In genomic region chr11:87949990-87950389, GRCm38 (mm10) we compare ENCODE assay signal across 11 mouse cellular contexts. TPM values are rescaled to one million over a fixed set of nuclear protein-coding genes. Genes with fewer than 3 reads are reported as not detected.
DNase-seq lines count a peak whose midpoint lies in the region; ATAC-seq and TF ChIP-seq lines count a peak whose summit lies in the region.
"Had no signal": no experiment of that assay in that cellular context is flagged by ENCODE, and none has a peak within 500 bp of the region (broad histone marks: within the 10 kb centered on the region; RNA-seq: fewer than 3 reads in every experiment).

No protein-coding gene starts in this region.

- no peak overlapping the region for H3K4me3 ChIP-seq in cerebellum, adult 2 months (replicated peaks; ENCODE audit: insufficient read depth, low read depth, low read length)
- no peak overlapping the region for H3K4me3 ChIP-seq in liver, adult 2 months (ENCODE audit: insufficient read depth, low read depth, low read length)
- no peak overlapping the region for H3K4me3 ChIP-seq in liver, embryonic 12.5 days
- no peak overlapping the region for H3K4me3 ChIP-seq in E14TG2a.4 (replicated peaks; ENCODE audit: low read length)
- no peak overlapping the region for H3K4me3 ChIP-seq in embryonic facial prominence, embryonic 10.5 days
- H3K4me3 ChIP-seq: liver, embryonic 13.5 days; neural tube, embryonic 12.5 days had no signal

- no peaks in the 10 kb centered on the region for H3K79me2 ChIP-seq in liver, adult 2 months (ENCODE audit: control insufficient read depth, insufficient read depth, low read length)

- H3K36me3 ChIP-seq in liver, adult 2 months (ENCODE audit: control insufficient read depth, insufficient read depth, low read length) = no peaks in the 10 kb centered on the region
- no peaks in the 10 kb centered on the region for H3K36me3 ChIP-seq in liver, embryonic 12.5 days
- H3K36me3 ChIP-seq in E14TG2a.4 (ENCODE audit: insufficient read depth, low read length) = no peaks in the 10 kb centered on the region
- H3K36me3 ChIP-seq in embryonic facial prominence, embryonic 10.5 days (replicated peaks) = no peaks in the 10 kb centered on the region
- H3K36me3 ChIP-seq: liver, embryonic 13.5 days; neural tube, embryonic 12.5 days had no signal

- TF ChIP-seq POLR2A in cerebellum, adult 2 months (IDR thresholded peaks at IDR 0.05; ENCODE audit: borderline replicate concordance, insufficient read depth, low read length) = no peak
- no peak for TF ChIP-seq POLR2A in liver, adult 2 months (IDR thresholded peaks at IDR 0.05; ENCODE audit: extremely low read depth, insufficient read depth, low read length)

- intact Hi-C loops in left cerebral cortex, postnatal 4 days (cut with DNase I) = no loop called here

- H3K27me3 ChIP-seq in cerebellum, adult 2 months (ENCODE audit: control insufficient read depth, insufficient read depth, low read length) = no peaks in the 10 kb centered on the region
- H3K27me3 ChIP-seq in liver, adult 2 months (ENCODE audit: control insufficient read depth, insufficient read depth, low read length) = peaks cover 7% of the 10 kb centered on the region; the same call in 1 of the 2 replicates
- no peaks in the 10 kb centered on the region; the same call in 1 of the 2 replicates for H3K27me3 ChIP-seq in liver, embryonic 12.5 days (replicated peaks)
- H3K27me3 ChIP-seq in E14TG2a.4 (ENCODE audit: insufficient read depth, low read length) = no peaks in the 10 kb centered on the region
- 0 out of 2 replicates have a peak, but pooled peaks cover 3% of the 10 kb centered on the region for H3K27me3 ChIP-seq in embryonic facial prominence, embryonic 10.5 days (replicated peaks; ENCODE audit: low read depth, poor library complexity, severe bottlenecking)
- H3K27me3 ChIP-seq: neural tube, embryonic 12.5 days had no signal

- 0% methylated on average over 2 of the region's 2 CpGs for WGBS in cerebellum, adult 2 months
- WGBS in liver, adult 2 months = 4% methylated on average over 2 of the region's 2 CpGs
- WGBS in liver, embryonic 12.5 days (ENCODE audit: insufficient replicate concordance) = 2% methylated on average over 2 of the region's 2 CpGs
- WGBS in embryonic facial prominence, embryonic 10.5 days = 2% methylated on average over 2 of the region's 2 CpGs

- no peaks in the 10 kb centered on the region for H3K9me3 ChIP-seq in liver, embryonic 12.5 days (replicated peaks)
- no peaks in the 10 kb centered on the region for H3K9me3 ChIP-seq in E14TG2a.4 (ENCODE audit: low read length)
- no peaks in the 10 kb centered on the region for H3K9me3 ChIP-seq in embryonic facial prominence, embryonic 10.5 days
- H3K9me3 ChIP-seq: liver, embryonic 13.5 days; neural tube, embryonic 12.5 days had no signal

- no peaks in the 10 kb centered on the region for H3K4me1 ChIP-seq in cerebellum, adult 2 months (ENCODE audit: control insufficient read depth, insufficient read depth, low read length)
- H3K4me1 ChIP-seq in liver, adult 2 months (ENCODE audit: control insufficient read depth, insufficient read depth, low read length) = no peaks in the 10 kb centered on the region
- no peaks in the 10 kb centered on the region for H3K4me1 ChIP-seq in liver, embryonic 12.5 days
- H3K4me1 ChIP-seq in E14TG2a.4 (replicated peaks; ENCODE audit: low read depth, low read length) = no peaks in the 10 kb centered on the region
- no peaks in the 10 kb centered on the region for H3K4me1 ChIP-seq in embryonic facial prominence, embryonic 10.5 days
- H3K4me1 ChIP-seq: liver, embryonic 13.5 days; neural tube, embryonic 12.5 days had no signal

- H3K4me2 ChIP-seq in liver, embryonic 12.5 days = no peak overlapping the region
- H3K4me2 ChIP-seq: liver, embryonic 13.5 days; neural tube, embryonic 12.5 days had no signal

- no peak for ATAC-seq in liver, embryonic 12.5 days

- no peak overlapping the region for H3K9ac ChIP-seq in liver, adult 2 months (ENCODE audit: low read depth, low read length)
- no peak overlapping the region for H3K9ac ChIP-seq in liver, embryonic 12.5 days
- H3K9ac ChIP-seq: liver, embryonic 13.5 days; neural tube, embryonic 12.5 days had no signal

- no peak overlapping the region for H3K27ac ChIP-seq in cerebellum, adult 2 months (ENCODE audit: insufficient read depth, low read length)
- H3K27ac ChIP-seq in liver, adult 2 months (replicated peaks; ENCODE audit: insufficient read depth, low read depth, low read length) = no peak overlapping the region
- H3K27ac ChIP-seq in liver, embryonic 12.5 days = no peak overlapping the region
- no peak overlapping the region for H3K27ac ChIP-seq in embryonic facial prominence, embryonic 10.5 days (replicated peaks)
- H3K27ac ChIP-seq: liver, embryonic 13.5 days; neural tube, embryonic 12.5 days had no signal

- DNase-seq in cerebellum, adult 2 months = no peak
- DNase-seq in cerebellum, postnatal 4 days (ENCODE audit: low spot score in 2 of 2) = no peak
- DNase-seq in liver, adult 2 months (ENCODE audit: extremely low read depth, low read depth, low spot score) = no peak
- DNase-seq in embryonic facial prominence, embryonic 10.5 days (ENCODE audit: low spot score) = peak; percentile 40
- no peak for DNase-seq in left cerebral cortex, postnatal 4 days
- no peak for DNase-seq in kidney, adult 9 months
- DNase-seq: liver, embryonic 13.5 days had no signal

- peak; percentile 42; the same call in 1 of the 2 replicates for TF ChIP-seq CTCF in cerebellum, adult 2 months (IDR thresholded peaks at IDR 0.05; ENCODE audit: borderline replicate concordance, insufficient read depth, low read depth, low read length)
- TF ChIP-seq CTCF in liver, adult 2 months (IDR thresholded peaks at IDR 0.05; ENCODE audit: low read depth, low read length) = peak; percentile 56
- peak; percentile 12; the same call in 1 of the 2 replicates for TF ChIP-seq CTCF in E14TG2a.4 (conservative IDR thresholded peaks at IDR 0.05; ENCODE audit: low read length)

RNA-seq across cellular contexts. Expression of gene Olfr464, which starts 29.2 kb away (rescaled TPM):
- not detected in 2 replicates for polyA plus RNA-seq in cerebellum, adult 2 months (2012; rRNA removed)
- not detected in 2 replicates for total RNA-seq in liver, adult 2 months (2014; rRNA removed)
- not detected in 2 replicates for polyA plus RNA-seq in liver, adult 2 months (2012; rRNA removed)
- not detected in 2 replicates for polyA plus RNA-seq in liver, embryonic 12.5 days (2016; fragmentation: Nextera tagmentation; extraction: Ambion mirVana)
- polyA plus RNA-seq in embryonic facial prominence, embryonic 10.5 days (2016; fragmentation: Nextera tagmentation; extraction: Ambion mirVana) = not detected in 2 replicates
- total RNA-seq in left cerebral cortex, postnatal 4 days (2021) = not detected
- polyA plus RNA-seq: kidney, embryonic 14.5 days; liver, embryonic 13.5 days; neural tube, embryonic 12.5 days had no signal

RNA-seq across cellular contexts. Expression of gene Dynll2, which starts 37.3 kb away (rescaled TPM):
- polyA plus RNA-seq in cerebellum, adult 2 months (2012; rRNA removed) = 453 and 497 TPM in 2 replicates
- total RNA-seq in liver, adult 2 months (2014; rRNA removed) = 24.8 and 36.9 TPM in 2 replicates
- 112 and 145 TPM in 2 replicates for polyA plus RNA-seq in liver, adult 2 months (2012; rRNA removed)
- polyA plus RNA-seq in liver, embryonic 12.5 days (2016; fragmentation: Nextera tagmentation; extraction: Ambion mirVana) = 14.3 and 15.5 TPM in 2 replicates
- 27.0 and 28.2 TPM in 2 replicates for polyA plus RNA-seq in embryonic facial prominence, embryonic 10.5 days (2016; fragmentation: Nextera tagmentation; extraction: Ambion mirVana)
- total RNA-seq in left cerebral cortex, postnatal 4 days (2021) = 100 to 1,000 TPM; 311 to 328 TPM

RNA-seq across cellular contexts. Expression of gene Olfr463, which starts 52.8 kb away (rescaled TPM):
- not detected in 2 replicates for polyA plus RNA-seq in cerebellum, adult 2 months (2012; rRNA removed)
- total RNA-seq in liver, adult 2 months (2014; rRNA removed) = not detected in 2 replicates
- not detected in 2 replicates for polyA plus RNA-seq in liver, adult 2 months (2012; rRNA removed)
- not detected in 2 replicates for polyA plus RNA-seq in liver, embryonic 12.5 days (2016; fragmentation: Nextera tagmentation; extraction: Ambion mirVana)
- not detected in 2 replicates for polyA plus RNA-seq in embryonic facial prominence, embryonic 10.5 days (2016; fragmentation: Nextera tagmentation; extraction: Ambion mirVana)
- not detected for total RNA-seq in left cerebral cortex, postnatal 4 days (2021)
- polyA plus RNA-seq: kidney, embryonic 14.5 days; liver, embryonic 13.5 days; neural tube, embryonic 12.5 days had no signal

RNA-seq across cellular contexts. Expression of gene Olfr462, which starts 57.9 kb away (rescaled TPM):
- polyA plus RNA-seq in cerebellum, adult 2 months (2012; rRNA removed) = not detected in 2 replicates
- not detected in 2 replicates for total RNA-seq in liver, adult 2 months (2014; rRNA removed)
- not detected in 2 replicates for polyA plus RNA-seq in liver, adult 2 months (2012; rRNA removed)
- not detected in 2 replicates for polyA plus RNA-seq in liver, embryonic 12.5 days (2016; fragmentation: Nextera tagmentation; extraction: Ambion mirVana)
- not detected in 2 replicates for polyA plus RNA-seq in embryonic facial prominence, embryonic 10.5 days (2016; fragmentation: Nextera tagmentation; extraction: Ambion mirVana)
- not detected for total RNA-seq in left cerebral cortex, postnatal 4 days (2021)
- polyA plus RNA-seq: kidney, embryonic 14.5 days; liver, embryonic 13.5 days; neural tube, embryonic 12.5 days had no signal
